Mouse (Mus musculus): ENCODE results near the gene Tmem102.

Gene Tmem102

GRCm38 (mm10) chr11:69791420-69791819 is 14.0 kb downstream of the Tmem102 start:
- DNase-seq (ENCODE audit: extremely low read depth, low read depth, low spot score) = no peak

- DNase-seq (ENCODE audit: extremely low read depth, low read depth, low spot score) = no peak
Measured at GRCm38 (mm10) chr11:69789431-69789830, 16.0 kb downstream of the Tmem102 start.

- no peak for DNase-seq (ENCODE audit: extremely low read depth, low read depth, low spot score)
Measured at GRCm38 (mm10) chr11:69787306-69787705, 18.1 kb downstream of the Tmem102 start.

DNA sequence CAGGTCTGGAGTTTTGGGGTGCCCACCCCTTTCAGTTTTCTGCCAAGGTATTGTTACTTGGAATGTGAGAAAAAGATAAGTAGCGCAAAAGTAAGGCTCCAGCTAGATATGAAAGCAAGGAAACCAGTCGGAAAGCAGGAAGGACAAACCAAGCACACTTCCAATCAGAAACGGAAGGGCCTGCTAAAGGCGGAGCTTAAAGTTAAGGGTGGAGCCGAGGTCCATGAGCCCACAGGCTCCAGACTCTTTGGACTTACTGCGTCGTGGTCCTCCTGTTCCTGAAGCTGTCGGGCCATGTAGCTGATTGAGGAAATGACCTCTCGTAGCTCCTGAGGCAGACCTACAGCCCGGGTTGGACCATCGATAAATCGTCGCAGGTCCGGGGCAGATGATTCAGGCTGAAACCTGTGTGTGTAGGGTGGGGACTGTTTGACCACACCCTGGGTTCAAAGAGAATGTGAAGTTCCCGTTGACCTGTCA is 20.6 kb downstream of the Tmem102 start:
- no peak for DNase-seq (ENCODE audit: extremely low read depth, low read depth, low spot score)

- DNase-seq (ENCODE audit: extremely low read depth, low read depth, low spot score) = no peak
Measured at GRCm38 (mm10) chr11:69781828-69782227, 23.6 kb downstream of the Tmem102 start.

DNA sequence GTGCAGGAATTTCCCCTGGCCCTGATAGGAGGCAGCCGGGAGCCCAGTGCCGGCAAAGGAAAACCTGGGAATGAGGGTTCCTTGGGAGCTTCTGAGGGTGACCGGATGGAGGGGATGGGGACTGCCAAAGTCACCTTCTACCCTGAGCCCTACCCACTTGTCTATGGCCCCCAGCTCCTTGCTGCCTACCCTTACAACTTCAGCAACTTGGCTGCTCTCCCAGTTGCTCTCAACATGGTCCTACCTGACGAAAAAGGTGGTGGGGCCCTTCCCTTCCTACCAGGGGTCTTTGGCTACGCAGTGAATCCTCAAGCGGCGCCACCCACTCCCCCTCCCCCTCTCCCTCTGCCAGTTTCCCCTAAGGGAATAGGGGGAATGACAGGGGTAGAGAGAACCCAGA is 26.4 kb downstream of the Tmem102 start:
- no peak for DNase-seq (ENCODE audit: extremely low read depth, low read depth, low spot score)

- DNase-seq (ENCODE audit: extremely low read depth, low read depth, low spot score) = no peak
Measured at GRCm38 (mm10) chr11:69778258-69778982, 27.0 kb downstream of the Tmem102 start.

GRCm38 (mm10) chr11:69777504-69778257 is 27.7 kb downstream of the Tmem102 start:
- DNase-seq (ENCODE audit: extremely low read depth, low read depth, low spot score) = no peak

DNA sequence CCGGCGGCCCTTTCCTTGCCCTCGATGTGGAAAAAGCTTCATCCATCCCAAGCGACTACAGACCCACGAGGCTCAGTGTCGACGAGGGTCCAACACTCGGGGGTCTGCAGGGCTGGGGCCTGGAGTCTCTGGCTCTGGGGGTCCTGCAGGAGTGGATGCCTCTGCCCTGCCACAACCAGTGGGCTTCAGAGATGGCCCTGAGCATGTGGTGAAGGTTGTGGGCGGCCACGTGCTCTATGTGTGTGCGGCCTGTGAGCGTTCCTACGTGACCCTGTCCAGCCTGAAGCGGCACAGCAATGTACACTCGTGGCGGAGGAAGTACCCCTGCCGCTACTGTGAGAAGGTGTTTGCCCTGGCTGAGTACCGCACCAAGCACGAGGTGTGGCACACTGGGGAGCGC is 28.9 kb downstream of the Tmem102 start:
- DNase-seq (ENCODE audit: extremely low read depth, low read depth, low spot score) = no peak

DNA sequence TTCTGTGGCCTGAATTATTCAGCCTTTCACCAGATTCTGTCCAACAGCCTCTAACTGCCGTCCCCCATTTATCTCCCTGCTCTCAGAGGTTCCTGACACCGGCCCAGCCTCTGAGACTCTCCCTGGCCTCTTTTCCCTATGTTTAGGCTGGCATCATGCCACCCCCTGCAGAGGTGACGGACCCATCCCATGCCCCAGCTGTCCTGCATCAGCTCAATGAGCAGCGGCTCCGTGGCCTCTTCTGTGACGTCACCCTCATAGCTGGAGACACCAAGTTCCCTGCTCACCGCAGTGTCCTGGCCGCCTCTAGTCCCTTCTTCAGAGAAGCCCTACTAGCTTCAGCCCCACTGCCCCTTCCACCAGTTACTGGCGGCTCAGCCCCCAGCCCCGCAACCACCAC is 29.7 kb downstream of the Tmem102 start:
- DNase-seq (ENCODE audit: extremely low read depth, low read depth, low spot score) = no peak

GRCm38 (mm10) chr11:69774961-69775360 is 30.5 kb downstream of the Tmem102 start:
- DNase-seq (ENCODE audit: extremely low read depth, low read depth, low spot score) = no peak

- DNase-seq (ENCODE audit: extremely low read depth, low read depth, low spot score) = no peak
Measured at GRCm38 (mm10) chr11:69767625-69767909, 37.9 kb downstream of the Tmem102 start.

- no peak for DNase-seq (ENCODE audit: extremely low read depth, low read depth, low spot score)
Measured at GRCm38 (mm10) chr11:69766872-69767624, 38.4 kb downstream of the Tmem102 start.

DNA sequence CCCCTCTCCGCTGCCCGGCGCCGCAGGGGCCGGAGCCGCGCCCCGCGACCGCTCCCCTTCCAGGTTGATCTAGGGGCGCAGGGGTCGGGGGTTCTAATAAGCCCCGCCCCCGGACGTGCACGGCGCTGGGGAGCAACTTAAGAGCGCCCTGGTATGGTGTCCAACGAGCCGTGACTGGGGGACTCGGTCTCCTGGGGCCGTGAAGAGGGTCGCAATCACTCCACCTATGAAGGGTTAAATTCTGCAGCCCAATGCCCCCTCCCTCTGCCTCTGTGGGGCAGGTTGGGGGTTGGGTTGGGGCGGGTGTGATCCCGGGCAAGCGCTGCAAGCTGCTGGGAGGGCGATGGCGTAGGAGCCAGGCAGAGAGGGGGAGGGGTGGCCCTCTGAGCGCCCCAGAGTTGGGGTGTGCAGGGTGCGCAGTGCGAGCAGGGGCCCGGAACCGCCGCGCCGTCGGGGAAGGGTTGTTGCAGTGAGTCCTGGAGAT is 39.3 kb downstream of the Tmem102 start:
- DNase-seq (ENCODE audit: extremely low read depth, low read depth, low spot score) = no peak

DNA sequence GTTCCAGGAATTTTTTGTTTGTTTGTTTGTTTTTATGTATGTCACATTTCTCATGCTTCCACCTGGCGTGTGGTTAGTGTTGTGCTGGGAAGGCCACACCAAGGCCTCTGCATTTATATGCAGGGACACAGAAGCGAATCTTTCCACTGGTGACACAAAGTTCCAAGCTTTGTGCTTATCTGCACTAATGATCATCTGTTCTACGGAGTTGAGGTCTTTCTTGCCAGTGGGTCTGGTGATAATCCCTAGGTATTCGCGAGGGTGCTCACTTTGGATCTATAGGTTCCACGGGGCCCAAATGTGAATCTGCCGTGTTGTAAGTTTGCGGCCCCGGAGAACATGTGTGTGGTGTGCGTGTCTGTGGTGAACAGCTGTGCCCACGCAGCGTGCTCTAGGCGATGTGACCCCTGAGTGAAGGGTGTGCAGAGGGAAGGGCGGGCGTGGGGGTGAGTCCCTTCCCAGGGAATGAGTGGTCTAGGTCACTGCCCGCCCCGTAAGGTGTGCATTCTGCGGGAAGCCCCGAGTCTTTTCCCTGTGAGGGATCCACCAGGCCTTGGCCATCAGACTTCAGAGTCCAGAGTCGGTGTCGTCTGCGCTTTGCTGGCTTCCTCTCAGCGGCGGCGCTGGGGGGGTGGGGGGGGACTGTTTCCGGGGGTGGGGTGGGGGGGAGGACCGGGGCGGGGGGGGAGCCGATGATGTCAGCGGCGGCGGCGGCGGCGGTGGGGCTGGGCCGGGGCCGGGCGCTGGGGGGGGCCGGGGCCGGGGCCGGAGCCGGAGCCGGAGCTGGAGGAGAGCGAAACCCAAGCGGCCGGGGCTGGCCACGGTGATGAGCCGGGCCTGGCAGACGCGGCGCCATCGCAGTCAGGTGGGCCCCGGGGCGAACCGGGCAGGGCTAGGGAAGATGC is 40.0 kb downstream of the Tmem102 start, which contains the start of gene Zbtb4:
Gene Zbtb4 (plus strand): TSS at position 692 of the 905 bp plus-strand sequence.
- DNase-seq (ENCODE audit: extremely low read depth, low read depth, low spot score) = no peak

DNA sequence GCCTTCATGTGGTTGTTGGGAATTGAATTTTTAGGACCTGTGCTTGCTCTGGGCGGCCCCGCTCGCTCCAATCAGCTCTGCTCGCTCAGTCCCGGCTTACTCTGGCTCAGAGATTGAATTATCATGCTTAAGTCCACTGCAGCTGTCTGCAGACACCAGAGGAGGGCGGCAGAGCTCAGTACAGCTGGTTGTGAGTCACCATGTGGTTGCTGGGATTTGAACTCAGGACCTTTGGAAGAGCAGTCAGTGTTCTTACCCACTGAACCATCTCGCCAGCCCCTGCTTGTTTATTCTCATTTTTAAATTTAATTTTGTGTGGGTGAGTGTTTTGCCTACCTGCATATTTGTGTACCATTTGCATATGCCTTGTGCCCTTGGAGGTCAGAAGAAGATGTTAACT is 41.9 kb downstream of the Tmem102 start:
- no peak for DNase-seq (ENCODE audit: extremely low read depth, low read depth, low spot score)

DNA sequence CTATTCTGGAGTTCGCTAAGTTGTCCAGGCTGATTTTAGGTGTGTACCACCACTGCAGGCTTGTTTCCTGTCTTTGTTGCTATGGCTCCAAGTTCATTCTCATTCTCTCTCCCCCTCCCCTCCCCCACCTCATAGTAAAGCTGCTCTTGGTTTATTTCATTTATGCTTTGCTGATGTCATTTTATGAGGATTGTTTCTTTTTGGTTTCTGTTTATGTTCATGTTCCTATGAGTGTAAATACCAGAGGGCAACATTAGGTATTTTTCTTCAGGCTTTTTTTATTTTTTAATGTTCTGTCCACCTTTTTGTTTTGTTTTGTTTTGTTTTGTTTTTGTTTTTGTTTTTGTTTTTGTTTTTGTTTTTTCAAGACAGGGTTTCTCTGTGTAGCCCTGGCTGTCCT is 43.6 kb downstream of the Tmem102 start, which contains the start of gene Slc35g3:
Gene Slc35g3 (minus strand): TSS at position 101 of the 400 bp plus-strand sequence.
- DNase-seq (ENCODE audit: extremely low read depth, low read depth, low spot score) = no peak

- DNase-seq (ENCODE audit: extremely low read depth, low read depth, low spot score) = no peak
Measured at GRCm38 (mm10) chr11:69760901-69761200, 44.6 kb downstream of the Tmem102 start.

- no peak for DNase-seq (ENCODE audit: extremely low read depth, low read depth, low spot score)
Measured at GRCm38 (mm10) chr11:69760160-69760900, 45.1 kb downstream of the Tmem102 start.

All from fat pad, adult 2 months (tissue).